Mouse (Mus musculus) brain, embryonic 14.5 days (tissue): ENCODE measurements around the gene Abhd5.

Experiments used
- CTCF ChIP-seq: fragments of 200-500 bp; IDR thresholded peaks from 2 replicates; pipeline ENCODE4 v1.5.1; 2012; ENCODE audit warnings: inconsistent platforms, mild to moderate bottlenecking, moderate library complexity, borderline replicate concordance; ENCODE audit not compliant: insufficient read depth, insufficient read length; ENCODE audit errors: extremely low read depth
- POLR2A ChIP-seq: fragments of 200-500 bp; IDR thresholded peaks from 2 replicates; pipeline ENCODE4 v1.6.1; 2012; ENCODE audit warnings: mild to moderate bottlenecking, inconsistent platforms, borderline replicate concordance; ENCODE audit not compliant: poor library complexity, insufficient read depth, insufficient read length, severe bottlenecking; ENCODE audit errors: extremely low read depth

DNA sequence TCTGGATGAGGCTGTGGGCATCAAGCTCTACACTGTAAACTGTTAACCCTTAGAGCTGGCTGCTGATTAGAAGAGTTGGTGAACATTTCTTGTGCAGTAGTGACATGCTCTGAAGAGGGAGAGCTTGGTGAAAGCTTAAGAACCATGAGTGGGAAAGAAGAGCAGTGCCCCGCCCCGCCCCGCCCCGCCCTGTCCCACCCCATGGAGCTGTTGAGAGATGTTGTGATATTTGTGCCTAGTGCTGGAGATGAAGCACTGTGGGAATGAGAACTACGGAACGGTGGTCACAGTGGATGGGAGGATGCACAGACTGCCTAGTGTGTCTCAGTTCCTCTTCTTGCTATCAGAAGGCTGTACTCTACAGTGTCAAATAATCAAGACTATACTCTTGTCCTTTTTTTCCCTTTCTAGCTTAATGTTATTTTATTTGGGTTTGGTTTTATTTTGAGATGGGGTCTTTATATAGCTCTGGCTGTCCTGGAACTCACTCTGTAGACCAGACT is 18.9 kb downstream of the Abhd5 start:
- no peak for TF ChIP-seq POLR2A
- no peak for TF ChIP-seq CTCF
